Mouse (Mus musculus): ENCODE results near the gene Capns2. TPM values are rescaled to one million over a fixed set of nuclear protein-coding genes. Genes with fewer than 3 reads are reported as not detected.
"Not testable (repeated sequence)": the region's sequence is repeated elsewhere in the genome, so short reads cannot be mapped to it uniquely, and the experiment has no call there.

The Capns2 gene
- polyA plus RNA-seq, 1 experiment from 2014 or later = 0.30 TPM

DNA sequence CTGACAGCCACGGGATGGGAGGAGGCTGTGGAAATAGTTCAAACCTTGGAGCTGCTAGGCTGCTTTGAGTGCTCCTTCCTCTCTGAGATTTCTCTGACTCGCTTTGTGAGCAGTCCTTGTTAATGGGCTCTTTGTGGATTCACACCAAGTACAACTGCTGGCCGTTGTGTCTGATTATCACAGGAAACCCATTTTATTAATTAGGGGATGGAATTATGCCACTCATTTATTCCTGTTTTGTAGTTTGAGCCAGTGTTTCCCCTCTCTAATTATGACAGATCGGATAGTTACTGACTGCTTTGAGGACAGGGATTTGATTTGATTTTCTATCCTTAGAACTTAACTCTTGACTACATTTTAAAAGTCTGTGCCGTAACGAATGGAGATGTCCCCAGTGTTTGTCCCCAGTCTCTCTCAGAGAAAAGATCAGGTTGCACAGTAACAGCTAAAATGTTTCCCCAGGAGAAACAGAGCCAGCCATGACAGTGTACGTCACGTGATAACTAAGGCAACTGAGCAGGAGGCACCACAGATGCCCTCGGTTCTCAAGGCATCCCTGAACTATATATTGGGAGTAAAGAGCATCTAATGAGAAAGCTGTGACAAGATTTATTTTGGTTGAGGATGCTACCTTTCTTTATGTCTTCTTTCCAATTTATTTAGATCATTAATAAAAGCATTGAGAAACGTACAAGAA is 29.0 kb upstream of the Capns2 start:
- H3K9me3 ChIP-seq (ENCODE audit: control insufficient read depth, low read length) = no peaks in the 10 kb centered on the region
- H3K4me2 ChIP-seq (ENCODE audit: low read length) = no peak overlapping the region
- DNase-seq (ENCODE audit: low spot score) = no peak
- no peaks in the 10 kb centered on the region for H3K27me3 ChIP-seq (replicated peaks; ENCODE audit: control insufficient read depth, insufficient read depth, low read length)
- 75% methylated on average over 10 of the region's 10 CpGs for WGBS
- no peak for ATAC-seq (replicated peaks; ENCODE audit: low FRiP score, low TSS enrichment, low read depth)
- no peaks in the 10 kb centered on the region for H3K36me3 ChIP-seq (ENCODE audit: control insufficient read depth, insufficient read depth, low read length)
- no peak overlapping the region for H3K9ac ChIP-seq (ENCODE audit: low read length)
- H3K4me1 ChIP-seq (replicated peaks; ENCODE audit: control insufficient read depth, insufficient read depth, low read length) = no peaks in the 10 kb centered on the region
- H3K27ac ChIP-seq (ENCODE audit: low read depth) = no peak overlapping the region
- no peak overlapping the region for H3K4me3 ChIP-seq (ENCODE audit: low read depth, low read length)

DNA sequence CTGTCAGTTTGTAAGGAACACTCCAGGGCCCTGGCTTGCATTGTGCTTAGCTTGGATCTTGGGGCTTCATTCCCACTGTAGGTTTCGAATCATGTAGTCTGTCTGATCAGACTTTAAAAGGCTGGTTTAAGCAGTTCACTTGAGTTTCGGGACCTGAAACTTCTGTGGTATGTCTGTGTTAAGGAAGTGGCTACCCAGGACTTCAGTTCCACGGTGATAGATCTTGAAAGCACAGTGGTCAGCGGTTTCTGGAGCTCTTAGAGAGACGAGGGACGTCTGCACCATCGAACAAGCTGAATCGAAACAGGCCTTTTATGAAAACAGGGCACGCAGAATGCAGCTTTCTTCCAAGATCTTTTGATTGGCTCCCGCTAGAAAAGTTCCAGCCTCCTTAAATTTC is 25.4 kb upstream of the Capns2 start:
- ATAC-seq (replicated peaks; ENCODE audit: low FRiP score, low TSS enrichment, low read depth) (no peak), DNase-seq (ENCODE audit: low spot score) (no peak)
- no peak overlapping the region for H3K4me2 ChIP-seq (ENCODE audit: low read length)
- WGBS = 86% methylated on average over 10 of the region's 10 CpGs
- H3K27ac ChIP-seq (ENCODE audit: low read depth) = no peak overlapping the region
- H3K27me3 ChIP-seq (replicated peaks; ENCODE audit: control insufficient read depth, insufficient read depth, low read length) = no peaks in the 10 kb centered on the region
- H3K4me1 ChIP-seq (replicated peaks; ENCODE audit: control insufficient read depth, insufficient read depth, low read length) = no peaks in the 10 kb centered on the region
- peaks cover 5% of the 10 kb centered on the region; the same call in 1 of the 2 replicates for H3K9me3 ChIP-seq (ENCODE audit: control insufficient read depth, low read length)
- no peak overlapping the region for H3K9ac ChIP-seq (ENCODE audit: low read length)
- H3K36me3 ChIP-seq (ENCODE audit: control insufficient read depth, insufficient read depth, low read length) = no peaks in the 10 kb centered on the region
- H3K4me3 ChIP-seq (ENCODE audit: low read depth, low read length) = no peak overlapping the region

- H3K4me3 ChIP-seq (ENCODE audit: low read depth, low read length) = no peak overlapping the region
- H3K4me1 ChIP-seq (replicated peaks; ENCODE audit: control insufficient read depth, insufficient read depth, low read length) = no peaks in the 10 kb centered on the region
- H3K27me3 ChIP-seq (replicated peaks; ENCODE audit: control insufficient read depth, insufficient read depth, low read length) = no peaks in the 10 kb centered on the region
- no peaks in the 10 kb centered on the region for H3K36me3 ChIP-seq (ENCODE audit: control insufficient read depth, insufficient read depth, low read length)
- H3K27ac ChIP-seq (ENCODE audit: low read depth) = no peak overlapping the region
- no peak overlapping the region for H3K4me2 ChIP-seq (ENCODE audit: low read length)
- H3K9ac ChIP-seq (ENCODE audit: low read length) = no peak overlapping the region
- no peak for ATAC-seq (replicated peaks; ENCODE audit: low FRiP score, low TSS enrichment, low read depth)
- peaks cover 5% of the 10 kb centered on the region; the same call in 1 of the 2 replicates for H3K9me3 ChIP-seq (ENCODE audit: control insufficient read depth, low read length)
- no peak for DNase-seq (ENCODE audit: low spot score)
- WGBS = 63% methylated on average over 4 of the region's 4 CpGs
These were observed 20.0 kb upstream of the Capns2 start for GRCm38 (mm10) chr8:92881247-92881646.

- Histone ChIP-seq H3K36me3 (ENCODE audit: control insufficient read depth, insufficient read depth, low read length) (no peaks in the 10 kb centered on the region), H3K9ac (ENCODE audit: low read length) (no peak overlapping the region), H3K27me3 (replicated peaks; ENCODE audit: control insufficient read depth, insufficient read depth, low read length) (no peaks in the 10 kb centered on the region), H3K9me3 (ENCODE audit: control insufficient read depth, low read length) (peaks cover 5% of the 10 kb centered on the region; the same call in 1 of the 2 replicates), H3K4me2 (ENCODE audit: low read length) (no peak overlapping the region), H3K27ac (ENCODE audit: low read depth) (no peak overlapping the region), H3K4me1 (replicated peaks; ENCODE audit: control insufficient read depth, insufficient read depth, low read length) (no peaks in the 10 kb centered on the region), H3K4me3 (ENCODE audit: low read depth, low read length) (no peak overlapping the region)
- ATAC-seq (replicated peaks; ENCODE audit: low FRiP score, low TSS enrichment, low read depth) (no peak), DNase-seq (ENCODE audit: low spot score) (no peak)
- 71% methylated on average over 2 of the region's 2 CpGs for WGBS
These were observed 17.4 kb upstream of the Capns2 start for GRCm38 (mm10) chr8:92883771-92884170.

DNA sequence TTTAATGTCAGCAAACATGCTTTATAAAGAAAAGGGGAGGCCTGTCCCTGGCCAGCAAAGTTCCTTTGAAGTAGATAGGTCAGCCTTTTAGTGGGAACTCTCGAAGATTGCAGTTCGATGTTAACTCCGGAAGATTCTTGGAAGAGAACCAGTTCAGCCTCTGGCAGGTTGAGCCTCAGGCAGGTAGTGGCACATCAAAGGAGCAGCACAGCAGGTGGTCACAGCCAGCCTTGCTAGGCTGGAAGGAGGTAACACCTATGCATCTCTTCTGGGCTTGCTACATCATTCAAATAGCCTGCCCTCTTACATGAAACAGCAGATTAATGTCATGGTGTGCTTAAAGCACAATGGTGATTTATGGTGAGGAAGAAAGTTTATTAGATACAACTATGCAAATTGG is 9.0 kb upstream of the Capns2 start:
- H3K27me3 ChIP-seq (replicated peaks; ENCODE audit: control insufficient read depth, insufficient read depth, low read length); DNase-seq (ENCODE audit: low spot score); H3K4me3 ChIP-seq (ENCODE audit: low read depth, low read length); H3K36me3 ChIP-seq (ENCODE audit: control insufficient read depth, insufficient read depth, low read length); H3K27ac ChIP-seq (ENCODE audit: low read depth); H3K9ac ChIP-seq (ENCODE audit: low read length); ATAC-seq (replicated peaks; ENCODE audit: low FRiP score, low TSS enrichment, low read depth); H3K4me2 ChIP-seq (ENCODE audit: low read length); H3K9me3 ChIP-seq (ENCODE audit: control insufficient read depth, low read length); H3K4me1 ChIP-seq (replicated peaks; ENCODE audit: control insufficient read depth, insufficient read depth, low read length): not testable (repeated sequence)
- WGBS = 67% methylated on average over 3 of the region's 3 CpGs

DNA sequence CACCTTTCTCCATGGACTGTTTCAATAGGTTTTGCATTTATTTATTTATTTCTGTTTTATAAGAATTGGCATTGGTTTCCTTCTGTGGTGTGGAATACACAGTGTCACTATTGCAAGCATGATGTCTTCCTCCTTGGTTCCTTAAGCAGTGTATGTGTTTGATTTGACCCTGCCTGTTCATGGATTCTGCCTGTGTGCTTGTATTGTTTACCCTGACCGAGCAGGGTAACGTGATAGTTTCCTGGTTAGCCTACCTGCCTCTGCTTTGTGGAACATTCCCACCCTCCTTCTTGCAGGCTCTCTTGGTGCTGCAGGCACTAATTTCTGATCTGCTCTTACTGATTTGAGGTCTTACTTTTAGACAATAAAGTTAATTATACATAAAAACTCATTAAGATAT is 7.3 kb upstream of the Capns2 start:
- no peaks in the 10 kb centered on the region for H3K27me3 ChIP-seq (replicated peaks; ENCODE audit: control insufficient read depth, insufficient read depth, low read length)
- H3K36me3 ChIP-seq (ENCODE audit: control insufficient read depth, insufficient read depth, low read length) = no peaks in the 10 kb centered on the region
- DNase-seq (ENCODE audit: low spot score) = no peak
- H3K4me1 ChIP-seq (replicated peaks; ENCODE audit: control insufficient read depth, insufficient read depth, low read length) = no peaks in the 10 kb centered on the region
- no peaks in the 10 kb centered on the region for H3K9me3 ChIP-seq (ENCODE audit: control insufficient read depth, low read length)
- no peak overlapping the region for H3K9ac ChIP-seq (ENCODE audit: low read length)
- H3K27ac ChIP-seq (ENCODE audit: low read depth) = no peak overlapping the region
- no peak overlapping the region for H3K4me2 ChIP-seq (ENCODE audit: low read length)
- H3K4me3 ChIP-seq (ENCODE audit: low read depth, low read length) = no peak overlapping the region
- 49% methylated on average over 2 of the region's 2 CpGs for WGBS
- no peak for ATAC-seq (replicated peaks; ENCODE audit: low FRiP score, low TSS enrichment, low read depth)

DNA sequence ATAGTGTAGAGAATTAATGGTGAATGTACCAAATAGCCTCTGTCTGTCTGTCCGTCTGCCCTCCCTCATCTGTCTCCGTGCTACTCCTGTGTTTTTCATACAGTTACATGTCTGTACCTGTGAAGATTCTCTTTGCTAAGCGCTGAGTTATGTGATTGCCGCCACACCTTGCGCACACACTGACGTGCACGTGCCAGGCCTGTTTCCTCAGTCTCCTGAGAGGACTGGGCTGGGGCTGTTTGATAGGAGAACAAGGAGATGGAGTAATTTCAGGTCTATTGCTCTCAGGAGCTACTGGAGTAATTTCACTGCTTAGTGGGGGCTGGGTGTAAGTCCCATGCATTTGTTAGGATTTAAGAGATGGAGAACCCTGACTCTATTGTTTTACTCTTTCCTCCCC is 6.2 kb upstream of the Capns2 start:
- no peaks in the 10 kb centered on the region for H3K27me3 ChIP-seq (replicated peaks; ENCODE audit: control insufficient read depth, insufficient read depth, low read length)
- no peak overlapping the region for H3K27ac ChIP-seq (ENCODE audit: low read depth)
- DNase-seq (ENCODE audit: low spot score) (peak; percentile 53), ATAC-seq (replicated peaks; ENCODE audit: low FRiP score, low TSS enrichment, low read depth) (peak; percentile 66; the same call in 1 of the 2 replicates)
- H3K4me1 ChIP-seq (replicated peaks; ENCODE audit: control insufficient read depth, insufficient read depth, low read length) = no peaks in the 10 kb centered on the region
- no peak overlapping the region for H3K9ac ChIP-seq (ENCODE audit: low read length)
- 78% methylated on average over 7 of the region's 7 CpGs for WGBS
- H3K4me3 ChIP-seq (ENCODE audit: low read depth, low read length) = no peak overlapping the region
- H3K9me3 ChIP-seq (ENCODE audit: control insufficient read depth, low read length) = no peaks in the 10 kb centered on the region
- H3K36me3 ChIP-seq (ENCODE audit: control insufficient read depth, insufficient read depth, low read length) = no peaks in the 10 kb centered on the region
- H3K4me2 ChIP-seq (ENCODE audit: low read length) = no peak overlapping the region

DNA sequence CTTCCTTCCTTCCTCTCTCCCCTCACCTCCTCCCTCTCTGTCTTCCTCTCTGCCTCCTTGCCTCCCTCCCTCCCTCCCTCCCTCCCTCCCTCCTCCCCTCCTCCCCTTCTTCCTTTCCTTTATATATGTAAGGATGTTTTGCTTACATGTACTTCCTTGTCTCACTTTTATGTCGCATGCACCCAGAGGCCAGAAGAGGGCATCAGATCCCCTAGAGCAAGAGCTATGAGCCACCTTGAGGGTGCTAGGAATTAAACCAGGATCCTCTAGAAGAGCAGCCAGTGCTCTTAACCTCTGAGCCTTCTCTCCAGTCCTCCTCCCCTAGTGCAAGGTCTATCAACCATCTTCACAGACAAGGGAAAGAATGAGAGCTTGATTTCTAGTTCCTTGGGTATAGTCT is 5.2 kb upstream of the Capns2 start:
- Histone ChIP-seq H3K27me3 (replicated peaks; ENCODE audit: control insufficient read depth, insufficient read depth, low read length) (no peaks in the 10 kb centered on the region), H3K36me3 (ENCODE audit: control insufficient read depth, insufficient read depth, low read length) (no peaks in the 10 kb centered on the region), H3K4me2 (ENCODE audit: low read length) (no peak overlapping the region), H3K9ac (ENCODE audit: low read length) (no peak overlapping the region), H3K9me3 (ENCODE audit: control insufficient read depth, low read length) (no peaks in the 10 kb centered on the region), H3K27ac (ENCODE audit: low read depth) (no peak overlapping the region), H3K4me1 (replicated peaks; ENCODE audit: control insufficient read depth, insufficient read depth, low read length) (no peaks in the 10 kb centered on the region), H3K4me3 (ENCODE audit: low read depth, low read length) (no peak overlapping the region)
- ATAC-seq (replicated peaks; ENCODE audit: low FRiP score, low TSS enrichment, low read depth) = no peak
- 75% methylated on average over 1 of the region's 1 CpGs for WGBS
- no peak for DNase-seq (ENCODE audit: low spot score)

DNA sequence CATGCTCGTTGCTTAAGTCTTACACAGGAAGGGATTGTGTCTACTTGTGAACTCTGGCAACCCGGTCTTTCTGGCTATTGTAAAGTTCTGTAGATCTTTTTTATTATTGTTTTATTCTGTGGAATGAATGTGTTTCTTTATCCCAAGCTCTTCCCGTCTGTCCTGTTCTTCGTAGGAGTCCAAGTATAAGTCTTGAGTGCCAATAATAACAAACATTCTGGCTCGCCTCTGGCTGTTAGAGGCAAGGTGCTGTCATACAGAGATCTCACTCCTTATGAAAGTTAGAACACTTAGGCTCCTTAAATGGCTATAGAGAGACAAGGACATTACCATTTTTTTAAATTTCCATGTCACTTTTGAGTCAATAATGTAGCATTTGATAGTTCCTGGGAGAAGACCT is 4.6 kb upstream of the Capns2 start:
- ATAC-seq (replicated peaks; ENCODE audit: low FRiP score, low TSS enrichment, low read depth) = no peak
- Histone ChIP-seq H3K27ac (ENCODE audit: low read depth) (no peak overlapping the region), H3K4me3 (ENCODE audit: low read depth, low read length) (no peak overlapping the region), H3K27me3 (replicated peaks; ENCODE audit: control insufficient read depth, insufficient read depth, low read length) (no peaks in the 10 kb centered on the region), H3K4me1 (replicated peaks; ENCODE audit: control insufficient read depth, insufficient read depth, low read length) (no peaks in the 10 kb centered on the region), H3K9ac (ENCODE audit: low read length) (no peak overlapping the region), H3K36me3 (ENCODE audit: control insufficient read depth, insufficient read depth, low read length) (no peaks in the 10 kb centered on the region), H3K4me2 (ENCODE audit: low read length) (no peak overlapping the region), H3K9me3 (ENCODE audit: control insufficient read depth, low read length) (no peaks in the 10 kb centered on the region)
- WGBS = 58% methylated on average over 5 of the region's 5 CpGs
- no peak for DNase-seq (ENCODE audit: low spot score)

Measured in intestine, embryonic 14.5 days (tissue).